Mouse (Mus musculus) hindbrain, embryonic 12.5 days (tissue): ENCODE measurements around the gene Pold4. TPM values are rescaled to one million over a fixed set of nuclear protein-coding genes. Genes with fewer than 3 reads are reported as not detected.

Experiments
- ATAC-seq: fragments of 200-750 bp; cut with Nextera tagmentation; 2 replicates; pipeline ENCODE4 v1.8.0; 2017; ENCODE audit warnings: moderate TSS enrichment; ENCODE audit not compliant: low FRiP score
- H3K27ac ChIP-seq: fragments of 300-500 bp; sonication (generic); 2 replicates; pipeline ENCODE4 v1.5.1; 2016; ENCODE audit warnings: mild to moderate bottlenecking
- H3K27me3 ChIP-seq: fragments of 300-500 bp; sonication (generic); 2 replicates; pipeline ENCODE4 v1.6.1; 2016; ENCODE audit warnings: mild to moderate bottlenecking
- H3K36me3 ChIP-seq: fragments of 300-500 bp; sonication (generic); 2 replicates; pipeline ENCODE4 v1.6.1; 2016; ENCODE audit warnings: mild to moderate bottlenecking
- H3K4me1 ChIP-seq: fragments of 300-500 bp; sonication (generic); 2 replicates; pipeline ENCODE4 v1.6.1; 2016
- H3K4me2 ChIP-seq: fragments of 300-500 bp; sonication (generic); replicated peaks from 2 replicates; pipeline ENCODE4 v1.6.1; 2016; ENCODE audit warnings: mild to moderate bottlenecking
- H3K4me3 ChIP-seq: fragments of 300-500 bp; sonication (generic); 2 replicates; pipeline ENCODE4 v1.5.1; 2016; ENCODE audit warnings: mild to moderate bottlenecking
- H3K9ac ChIP-seq: fragments of 300-500 bp; sonication (generic); 2 replicates; pipeline ENCODE4 v1.6.1; 2016; ENCODE audit warnings: mild to moderate bottlenecking, moderate library complexity
- H3K9me3 ChIP-seq: fragments of 300-500 bp; sonication (generic); replicated peaks from 2 replicates; pipeline ENCODE4 v1.6.1; 2016; ENCODE audit warnings: mild to moderate bottlenecking
- WGBS: fragments of 180-500 bp; shearing (Covaris S2); methylation state at CpG from one replicate; pipeline ENCODE4 v1.1.7; 2016; 5-methylcytosine and 5-hydroxymethylcytosine counted together
- polyA plus RNA-seq: library from polyadenylated mRNA; unstranded; fragments of >200 nt; fragmentation: Nextera tagmentation; extraction: Ambion mirVana; gene quantifications from 2 replicates; pipeline ENCODE4 v1.2.1, GENCODE M21; 2016

Pold4 gene
- polyA plus RNA-seq, 1 experiment from 2014 or later: 17.2 TPM

DNA sequence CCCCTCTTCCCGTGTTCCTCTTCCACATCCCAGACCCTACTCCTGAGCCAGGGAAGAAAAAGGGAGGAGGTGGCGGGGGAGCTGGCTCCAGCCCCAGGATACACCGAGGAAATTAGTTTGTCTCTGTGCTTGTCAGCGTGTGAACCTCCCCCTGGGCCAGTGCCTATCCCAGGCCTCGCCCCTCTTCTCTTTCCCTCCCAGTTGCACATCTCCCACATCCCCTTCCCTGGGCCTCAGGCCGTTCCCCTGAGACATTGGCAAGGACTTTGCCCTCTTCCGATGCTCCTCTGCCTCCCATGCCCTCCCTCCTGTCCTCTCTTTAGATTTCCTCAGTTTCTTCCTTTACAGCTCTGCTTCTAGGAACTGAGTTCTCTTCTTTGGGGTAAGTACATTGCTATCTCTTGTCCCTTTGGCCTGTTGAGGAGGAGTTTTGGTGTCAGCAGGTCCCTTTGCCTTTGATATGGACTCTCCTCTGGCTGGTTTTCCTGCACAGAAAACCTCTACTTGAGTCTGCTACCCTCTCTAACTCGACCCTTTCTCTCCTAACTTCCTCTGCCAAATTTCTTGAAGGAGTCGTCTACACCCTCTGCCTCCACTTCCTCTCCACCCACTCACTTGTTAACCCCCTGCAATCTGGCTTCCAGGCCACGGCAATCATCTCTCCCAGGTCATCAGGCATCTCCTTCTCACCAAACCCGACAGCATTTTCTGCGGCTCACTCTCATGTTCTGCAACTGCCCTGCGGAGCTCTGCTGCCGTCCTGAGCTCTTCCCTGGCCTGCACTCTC, 10.5 kb upstream of the Pold4 start:
- no peak overlapping the region for H3K9ac ChIP-seq
- no peaks in the 10 kb centered on the region for H3K9me3 ChIP-seq
- ATAC-seq: no peak
- no peaks in the 10 kb centered on the region for H3K36me3 ChIP-seq
- peaks cover 18% of the 10 kb centered on the region; the same call in 1 of the 2 replicates for H3K4me1 ChIP-seq
- no peak overlapping the region for H3K4me3 ChIP-seq
- peaks cover 44% of the 10 kb centered on the region for H3K27me3 ChIP-seq
- no peak overlapping the region for H3K27ac ChIP-seq
- WGBS: 50% methylated on average over 14 of the region's 14 CpGs
- no peak overlapping the region for H3K4me2 ChIP-seq

DNA sequence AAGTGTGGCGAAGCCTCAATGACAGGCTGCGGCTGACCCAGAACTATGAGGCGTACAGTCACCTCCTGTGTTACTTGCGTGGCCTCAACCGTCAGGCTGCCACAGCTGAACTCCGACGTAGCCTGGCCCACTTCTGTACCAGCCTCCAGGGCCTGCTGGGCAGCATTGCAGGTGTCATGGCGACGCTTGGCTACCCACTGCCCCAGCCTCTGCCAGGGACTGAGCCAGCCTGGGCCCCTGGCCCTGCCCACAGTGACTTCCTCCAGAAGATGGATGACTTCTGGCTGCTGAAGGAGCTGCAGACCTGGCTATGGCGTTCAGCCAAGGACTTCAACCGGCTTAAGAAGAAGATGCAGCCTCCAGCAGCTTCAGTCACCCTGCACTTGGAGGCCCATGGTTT, 9.5 kb upstream of the Pold4 start:
- Histone ChIP-seq H3K36me3 (no peaks in the 10 kb centered on the region), H3K27ac (no peak overlapping the region), H3K4me1 (peaks cover 13% of the 10 kb centered on the region; the same call in 1 of the 2 replicates), H3K9ac (no peak overlapping the region), H3K27me3 (peaks cover 34% of the 10 kb centered on the region), H3K4me3 (no peak overlapping the region), H3K4me2 (no peak overlapping the region), H3K9me3 (no peaks in the 10 kb centered on the region)
- 80% methylated on average over 11 of the region's 11 CpGs for WGBS
- ATAC-seq: no peak

DNA sequence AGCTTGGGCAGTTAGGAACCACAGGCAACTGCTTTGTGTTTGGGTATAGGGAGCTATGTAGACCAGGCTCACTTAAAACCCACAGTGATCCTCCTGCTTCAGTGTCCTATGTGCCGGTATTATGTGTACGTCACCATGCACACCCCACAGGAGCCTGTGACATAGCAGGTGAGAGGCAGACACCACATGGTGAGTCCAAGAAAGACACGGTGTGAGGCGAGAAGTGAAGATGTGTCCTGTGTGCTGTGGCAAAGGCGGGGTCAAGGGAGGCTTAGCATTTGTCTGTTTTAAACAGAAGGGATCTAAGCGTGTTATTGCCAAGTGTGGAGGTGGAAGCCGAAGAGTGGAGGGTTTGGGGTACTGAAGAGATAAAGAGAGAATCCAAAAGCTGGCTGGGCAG, 4.9 kb upstream of the Pold4 start:
- Histone ChIP-seq H3K27ac (no peak overlapping the region), H3K36me3 (no peaks in the 10 kb centered on the region), H3K27me3 (peaks cover 24% of the 10 kb centered on the region), H3K4me3 (no peak overlapping the region), H3K9ac (no peak overlapping the region), H3K4me2 (no peak overlapping the region), H3K4me1 (peaks cover 4% of the 10 kb centered on the region; the same call in 1 of the 2 replicates), H3K9me3 (no peaks in the 10 kb centered on the region)
- no peak for ATAC-seq
- 92% methylated on average over 7 of the region's 7 CpGs for WGBS

DNA sequence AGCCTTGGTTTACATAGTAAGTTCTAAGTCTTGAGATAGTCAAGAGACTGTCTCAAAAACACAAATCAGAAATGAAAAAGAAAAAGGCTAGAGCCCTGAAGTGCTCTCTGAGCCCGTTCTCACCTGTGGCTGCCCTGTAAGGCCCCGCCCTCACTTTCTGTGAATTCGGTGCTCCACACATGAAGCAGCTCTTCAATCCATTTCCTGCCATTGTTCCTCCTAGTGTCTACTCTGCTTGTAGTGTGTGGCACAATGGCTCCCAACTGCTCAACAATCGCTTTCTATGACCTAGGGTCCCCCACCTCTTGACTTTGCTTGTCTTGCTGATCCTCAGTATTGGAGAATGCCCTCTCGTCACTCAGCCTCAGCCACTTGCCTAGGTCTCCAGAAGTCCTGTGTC, 4.3 kb upstream of the Pold4 start:
- no peaks in the 10 kb centered on the region for H3K36me3 ChIP-seq
- H3K9ac ChIP-seq: no peak overlapping the region
- no peaks in the 10 kb centered on the region for H3K9me3 ChIP-seq
- H3K27ac ChIP-seq: no peak overlapping the region
- no peak overlapping the region for H3K4me3 ChIP-seq
- ATAC-seq: no peak
- H3K4me1 ChIP-seq: peaks cover 10% of the 10 kb centered on the region
- H3K27me3 ChIP-seq: peaks cover 20% of the 10 kb centered on the region
- 77% methylated on average over 5 of the region's 5 CpGs for WGBS
- no peak overlapping the region for H3K4me2 ChIP-seq

DNA sequence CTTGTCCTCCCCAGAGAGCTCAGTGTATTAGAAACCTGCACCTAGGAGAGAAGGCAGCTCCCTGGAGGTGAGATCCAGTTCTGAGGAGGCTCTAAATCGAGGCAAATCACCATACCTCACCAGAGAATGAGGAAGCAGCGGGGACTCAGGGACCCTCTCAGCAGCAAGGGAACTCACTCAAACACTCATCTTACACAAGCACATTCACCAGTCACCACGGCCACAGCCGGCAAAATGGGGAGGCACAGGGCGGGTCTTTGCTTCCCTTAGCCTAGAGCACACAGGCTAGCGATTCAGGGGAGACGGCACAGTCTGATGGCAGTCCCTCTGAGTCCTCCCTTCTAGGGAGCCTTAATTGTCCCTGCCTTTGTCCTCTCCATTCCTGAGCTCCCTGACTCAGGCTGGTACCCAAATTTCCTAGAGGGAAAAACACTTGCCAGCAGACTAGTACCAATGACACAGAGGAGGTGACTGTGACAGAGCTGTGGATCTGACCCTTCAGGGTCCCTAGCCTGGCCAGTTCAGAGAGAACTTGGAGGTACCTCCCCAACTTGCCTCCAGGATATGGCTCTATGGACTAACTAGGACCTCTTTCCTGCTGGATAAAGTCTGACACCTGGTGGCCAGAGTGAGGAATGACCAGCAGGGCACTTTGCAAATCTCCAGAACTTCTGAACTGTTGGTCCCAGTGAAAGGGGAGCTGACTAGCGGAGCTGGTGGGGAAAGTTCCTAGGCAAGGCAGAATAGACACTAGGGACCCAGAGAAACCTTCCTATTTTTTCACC, 3.6 kb upstream of the Pold4 start:
- Histone ChIP-seq H3K4me1 (peaks cover 12% of the 10 kb centered on the region), H3K27me3 (peaks cover 20% of the 10 kb centered on the region), H3K4me2 (no peak overlapping the region), H3K36me3 (no peaks in the 10 kb centered on the region), H3K4me3 (no peak overlapping the region), H3K9me3 (no peaks in the 10 kb centered on the region), H3K9ac (no peak overlapping the region), H3K27ac (no peak overlapping the region)
- 21% methylated on average over 8 of the region's 8 CpGs for WGBS
- no peak for ATAC-seq

DNA sequence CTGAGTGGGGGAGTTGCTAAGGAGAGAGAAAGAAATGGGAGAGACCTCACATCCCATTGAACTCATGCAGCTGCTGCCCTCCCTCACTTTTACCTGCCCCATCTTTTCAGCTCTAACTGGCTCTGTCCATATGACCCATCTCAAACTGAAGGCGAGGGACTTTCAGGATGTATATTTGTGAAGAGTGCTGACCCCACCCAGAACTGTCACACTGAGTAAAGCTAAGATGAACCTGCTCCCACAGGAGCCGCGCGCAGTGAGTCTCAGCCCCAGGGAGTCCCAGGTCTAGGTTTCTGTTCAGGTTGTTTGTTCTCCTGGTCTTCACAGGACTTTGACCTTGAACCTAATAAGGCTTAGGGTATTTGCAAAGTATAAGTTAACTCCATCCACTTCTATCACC, 2.8 kb upstream of the Pold4 start:
- H3K4me2 ChIP-seq: no peak overlapping the region
- no peaks in the 10 kb centered on the region for H3K9me3 ChIP-seq
- H3K36me3 ChIP-seq: no peaks in the 10 kb centered on the region
- H3K27me3 ChIP-seq: peaks cover 20% of the 10 kb centered on the region
- no peak overlapping the region for H3K9ac ChIP-seq
- peaks cover 12% of the 10 kb centered on the region for H3K4me1 ChIP-seq
- no peak for ATAC-seq
- H3K27ac ChIP-seq: no peak overlapping the region
- no peak overlapping the region for H3K4me3 ChIP-seq
- 68% methylated on average over 4 of the region's 4 CpGs for WGBS

- Histone ChIP-seq H3K4me1 (peaks cover 12% of the 10 kb centered on the region), H3K36me3 (no peaks in the 10 kb centered on the region), H3K4me3 (no peak overlapping the region), H3K9me3 (no peaks in the 10 kb centered on the region), H3K9ac (peak overlapping the region; percentile 6; the same call in 1 of the 2 replicates), H3K27me3 (peaks cover 20% of the 10 kb centered on the region), H3K27ac (no peak overlapping the region), H3K4me2 (no peak overlapping the region)
- WGBS: 50% methylated on average over 9 of the region's 9 CpGs
- ATAC-seq: no peak
Observed at GRCm38 (mm10) chr19:4229451-4230076, 2.1 kb upstream of the Pold4 start.

- Histone ChIP-seq H3K4me3 (no peak overlapping the region), H3K4me1 (peaks cover 12% of the 10 kb centered on the region), H3K27me3 (peaks cover 20% of the 10 kb centered on the region), H3K27ac (no peak overlapping the region), H3K9me3 (no peaks in the 10 kb centered on the region), H3K36me3 (no peaks in the 10 kb centered on the region), H3K4me2 (no peak overlapping the region), H3K9ac (no peak overlapping the region)
- no peak for ATAC-seq
- 76% methylated on average over 8 of the region's 8 CpGs for WGBS
Observed at GRCm38 (mm10) chr19:4230415-4230814, 1.3 kb upstream of the Pold4 start.

DNA sequence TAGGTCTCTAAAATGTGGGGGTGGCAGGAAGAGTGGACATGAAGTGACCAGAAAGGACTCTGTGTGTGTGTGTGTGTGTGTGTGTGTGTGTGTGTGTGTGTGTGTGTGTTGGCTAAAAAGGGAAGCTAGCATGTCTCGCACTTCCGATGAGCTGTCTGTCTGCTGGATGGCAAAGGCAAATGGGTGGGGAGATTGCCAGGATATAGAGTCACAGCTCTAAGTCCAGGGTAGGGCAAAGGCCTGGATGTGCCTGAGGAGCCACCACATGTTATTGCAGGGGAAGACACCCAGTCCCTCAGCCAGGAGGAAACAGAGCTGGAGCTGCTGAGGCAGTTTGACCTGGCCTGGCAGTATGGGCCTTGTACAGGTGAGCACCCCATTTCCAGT, 480 bp downstream of the Pold4 start:
- H3K9ac ChIP-seq: peak overlapping the region; percentile 82
- WGBS: 58% methylated on average over 2 of the region's 2 CpGs
- H3K4me1 ChIP-seq: peaks cover 12% of the 10 kb centered on the region
- H3K4me3 ChIP-seq: peak overlapping the region; percentile 52
- H3K27me3 ChIP-seq: peaks cover 20% of the 10 kb centered on the region
- H3K27ac ChIP-seq: peak overlapping the region; percentile 69
- ATAC-seq: peak; percentile 26
- H3K36me3 ChIP-seq: no peaks in the 10 kb centered on the region
- no peaks in the 10 kb centered on the region for H3K9me3 ChIP-seq
- peak overlapping the region; percentile 89 for H3K4me2 ChIP-seq

DNA sequence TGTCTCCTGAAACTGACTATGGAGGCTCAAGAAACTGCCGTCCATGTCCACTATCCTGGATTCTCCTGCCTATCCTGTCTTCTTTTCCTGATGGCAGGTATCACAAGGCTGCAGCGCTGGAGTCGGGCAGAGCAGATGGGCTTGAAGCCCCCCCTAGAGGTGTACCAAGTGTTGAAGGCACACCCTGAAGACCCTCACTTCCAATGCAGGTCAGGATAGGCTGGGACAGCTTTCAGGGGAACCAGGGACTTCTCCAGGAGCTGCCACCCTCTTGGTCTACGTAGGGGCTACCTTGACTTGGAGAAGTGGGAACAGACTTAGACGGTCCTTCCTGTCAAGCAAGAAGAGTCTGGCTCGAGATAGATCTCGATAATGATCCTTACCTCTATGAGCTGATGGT, 952 bp downstream of the Pold4 start:
- Histone ChIP-seq H3K27me3 (peaks cover 20% of the 10 kb centered on the region), H3K4me1 (peaks cover 12% of the 10 kb centered on the region), H3K4me2 (peak overlapping the region; percentile 89), H3K4me3 (no peak overlapping the region), H3K9me3 (no peaks in the 10 kb centered on the region), H3K9ac (peak overlapping the region; percentile 82), H3K27ac (no peak overlapping the region), H3K36me3 (no peaks in the 10 kb centered on the region)
- ATAC-seq: no peak
- WGBS: 76% methylated on average over 7 of the region's 7 CpGs

DNA sequence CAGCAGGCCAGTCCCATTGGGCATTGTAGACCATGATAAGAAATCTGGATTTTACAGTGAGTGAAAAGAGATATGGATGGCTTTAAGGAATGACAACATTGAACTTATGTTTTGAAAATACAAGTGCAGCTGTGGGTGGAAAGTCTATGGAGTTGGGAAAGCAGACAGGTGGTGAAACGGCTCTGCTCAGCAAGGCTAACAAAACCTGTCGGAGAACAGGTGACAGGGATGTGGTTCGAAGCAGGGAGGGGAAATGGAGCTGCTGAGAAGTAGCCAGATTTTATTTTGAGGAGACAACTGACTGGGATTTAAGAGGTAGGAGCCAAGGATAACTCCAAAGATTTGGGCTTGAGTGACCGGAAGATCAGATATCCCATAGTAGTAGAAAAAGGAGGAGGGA, 2.8 kb downstream of the Pold4 start:
- 77% methylated on average over 4 of the region's 4 CpGs for WGBS
- H3K27ac ChIP-seq: no peak overlapping the region
- H3K27me3 ChIP-seq: peaks cover 8% of the 10 kb centered on the region
- no peak overlapping the region for H3K9ac ChIP-seq
- H3K9me3 ChIP-seq: no peaks in the 10 kb centered on the region
- H3K4me1 ChIP-seq: peaks cover 12% of the 10 kb centered on the region
- no peaks in the 10 kb centered on the region for H3K36me3 ChIP-seq
- H3K4me2 ChIP-seq: no peak overlapping the region
- no peak for ATAC-seq
- no peak overlapping the region for H3K4me3 ChIP-seq

DNA sequence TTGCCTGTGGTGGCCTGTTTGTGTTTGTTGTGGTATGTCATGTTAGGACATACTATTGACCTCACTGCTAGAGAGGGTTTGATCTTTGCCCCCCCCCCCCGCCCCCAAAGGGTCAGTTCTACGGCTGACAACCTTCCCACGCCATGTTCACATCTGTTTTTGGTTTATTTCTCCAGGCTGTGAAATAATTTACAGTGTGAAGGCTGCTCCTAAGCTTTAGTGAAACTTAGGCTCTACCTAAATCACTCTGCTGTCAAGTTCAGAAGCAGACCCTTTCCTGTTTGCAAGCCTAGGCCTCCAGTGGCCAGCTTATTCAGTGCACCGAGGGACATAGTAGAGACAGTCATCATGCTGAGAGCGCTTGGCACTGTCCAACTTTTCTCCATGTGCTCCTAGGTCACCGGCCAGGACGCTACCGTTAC, 8.6 kb downstream of the Pold4 start:
- 67% methylated on average over 8 of the region's 8 CpGs for WGBS
- no peaks in the 10 kb centered on the region for H3K27me3 ChIP-seq
- no peak for ATAC-seq

More for the DNA sequence above, 8.6 kb downstream of the Pold4 start:
- no peaks in the 10 kb centered on the region for H3K9me3 ChIP-seq
- H3K4me3 ChIP-seq: no peak overlapping the region
- no peak overlapping the region for H3K9ac ChIP-seq
- no peaks in the 10 kb centered on the region for H3K36me3 ChIP-seq
- no peaks in the 10 kb centered on the region for H3K4me1 ChIP-seq
- H3K4me2 ChIP-seq: no peak overlapping the region
- no peak overlapping the region for H3K27ac ChIP-seq
